Mouse (Mus musculus) liver, postnatal 0 days (tissue): ENCODE measurements around the gene Nek5. TPM values are rescaled to one million over a fixed set of nuclear protein-coding genes. Genes with fewer than 3 reads are reported as not detected.

ENCODE experiments used
- ATAC-seq: fragments of 200-750 bp; cut with Nextera tagmentation; 2 replicates; pipeline ENCODE4 v1.8.0; 2017; ENCODE audit warnings: mild to moderate bottlenecking, moderate library complexity
- DNase-seq: peaks from one replicate; pipeline ENCODE4 v3.0.0-alpha.2; 2016
- H3K27ac ChIP-seq: fragments of 300-500 bp; sonication (generic); 2 replicates; pipeline ENCODE4 v1.5.1; 2014; ENCODE audit warnings: antibody characterized with exemption, moderate library complexity, mild to moderate bottlenecking, low read depth
- H3K27me3 ChIP-seq: fragments of 300-500 bp; sonication (generic); 2 replicates; pipeline ENCODE4 v1.6.1; 2014; ENCODE audit warnings: low read length, control low read depth, mixed read lengths; ENCODE audit not compliant: insufficient read depth
- H3K36me3 ChIP-seq: fragments of 300-500 bp; sonication (generic); replicated peaks from 2 replicates; pipeline ENCODE4 v1.6.1; 2014; ENCODE audit warnings: mild to moderate bottlenecking, control low read depth, low read length, moderate library complexity, mixed read lengths; ENCODE audit not compliant: insufficient read depth
- H3K4me1 ChIP-seq: fragments of 300-500 bp; sonication (generic); 2 replicates; pipeline ENCODE4 v1.6.1; 2014; ENCODE audit warnings: antibody characterized with exemption, mild to moderate bottlenecking, control low read depth; ENCODE audit not compliant: insufficient read depth
- H3K4me2 ChIP-seq: fragments of 300-500 bp; sonication (generic); 2 replicates; pipeline ENCODE4 v1.6.1; 2014; ENCODE audit warnings: low read depth, mild to moderate bottlenecking, low read length, moderate library complexity, mixed read lengths
- H3K4me3 ChIP-seq: fragments of 300-500 bp; sonication (generic); 2 replicates; pipeline ENCODE4 v1.5.1; 2014; ENCODE audit warnings: low read depth, low read length
- H3K9ac ChIP-seq: fragments of 300-500 bp; sonication (generic); replicated peaks from 2 replicates; pipeline ENCODE4 v1.6.1; 2014; ENCODE audit warnings: mild to moderate bottlenecking, moderate library complexity
- H3K9me3 ChIP-seq: fragments of 300-500 bp; sonication (generic); 2 replicates; pipeline ENCODE4 v1.6.1; 2016; ENCODE audit warnings: mild to moderate bottlenecking, control low read depth, low read length, mixed read lengths
- CTCF ChIP-seq: sonication (generic); IDR thresholded peaks from 2 replicates; pipeline ENCODE4 v1.5.1; 2016; ENCODE audit warnings: antibody characterized with exemption, low read depth
- EP300 ChIP-seq: IDR thresholded peaks from 2 replicates; pipeline ENCODE4 v1.6.1; 2016; ENCODE audit warnings: antibody characterized with exemption, low read depth, mild to moderate bottlenecking
- WGBS: fragments of 180-500 bp; shearing (Covaris S2); extraction: QIAGEN DNeasy Blood & Tissue Kit; methylation state at CpG from one replicate; pipeline ENCODE4 v1.1.7; 2014; ENCODE audit not compliant: insufficient replicate concordance; 5-methylcytosine and 5-hydroxymethylcytosine counted together
- polyA plus RNA-seq: library from polyadenylated mRNA; unstranded; fragments of >200 nt; fragmentation: Nextera tagmentation; extraction: Ambion mirVana; gene quantifications from 2 replicates; pipeline ENCODE4 v1.2.1, GENCODE M21; 2015

Nek5 gene
- polyA plus RNA-seq, 1 experiment from 2014 or later: 0.26 TPM

DNA sequence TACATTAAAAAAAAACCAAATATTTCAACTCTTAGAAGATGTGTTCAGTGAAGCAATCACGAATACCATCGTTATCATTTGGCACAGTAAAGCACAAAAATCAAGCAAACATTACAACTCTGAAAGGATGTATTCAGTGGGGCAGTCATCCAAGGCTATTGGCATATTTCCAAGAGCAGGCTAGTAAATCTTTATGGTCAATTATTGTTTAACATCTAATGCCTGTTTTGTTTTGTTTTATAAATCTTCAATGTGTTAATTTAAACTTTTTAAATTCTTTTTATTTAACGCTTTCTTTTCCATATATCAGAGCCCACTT, 25.5 kb upstream of the Nek5 start:
- Histone ChIP-seq H3K9ac (no peak overlapping the region), H3K4me3 (no peak overlapping the region), H3K36me3 (no peaks in the 10 kb centered on the region), H3K4me1 (no peaks in the 10 kb centered on the region), H3K27ac (peak overlapping the region; percentile 60; the same call in 1 of the 2 replicates), H3K27me3 (no peaks in the 10 kb centered on the region), H3K4me2 (no peak overlapping the region), H3K9me3 (no peaks in the 10 kb centered on the region)
- DNase-seq (no peak), ATAC-seq (no peak)
- TF ChIP-seq EP300 (no peak), CTCF (no peak)
- WGBS: 57% methylated on average over 3 of the region's 3 CpGs

DNA sequence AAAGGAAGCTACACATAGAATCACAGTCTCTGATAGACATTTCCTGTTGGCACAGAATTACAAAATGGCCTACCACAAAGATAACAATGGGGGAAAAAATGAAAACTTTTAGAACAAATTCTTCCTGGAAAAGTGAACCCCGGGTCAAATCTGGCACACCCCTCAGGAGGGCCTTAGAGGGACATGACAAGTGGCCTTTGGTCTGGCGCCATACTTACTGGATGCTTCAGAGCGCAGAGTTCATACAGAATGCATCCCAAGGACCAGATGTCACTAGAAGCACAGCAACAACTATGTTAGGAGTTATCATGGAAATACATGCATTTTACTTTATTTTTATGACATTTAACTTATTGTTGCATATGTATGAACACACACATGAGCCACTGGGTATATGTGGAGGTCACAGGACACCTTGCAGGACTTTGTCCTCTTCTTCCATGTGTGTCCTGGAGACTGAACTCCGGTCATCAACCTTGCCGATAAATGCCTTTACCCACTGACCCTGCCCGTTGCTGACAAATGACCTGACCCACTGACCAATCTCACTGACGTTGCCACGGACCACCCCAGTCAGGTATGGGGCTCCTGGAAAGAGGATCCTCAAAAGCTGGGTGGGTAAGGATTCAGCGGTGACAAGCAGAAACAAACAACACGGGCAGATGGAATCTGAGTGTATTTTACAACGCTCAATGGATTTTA, 24.9 kb upstream of the Nek5 start:
- ATAC-seq: peak; percentile 68
- H3K9ac ChIP-seq: no peak overlapping the region
- H3K27ac ChIP-seq: peak overlapping the region; percentile 60; the same call in 1 of the 2 replicates
- no peaks in the 10 kb centered on the region for H3K4me1 ChIP-seq
- peak overlapping the region; percentile 11; the same call in 1 of the 2 replicates for H3K4me2 ChIP-seq
- DNase-seq: no peak
- no peaks in the 10 kb centered on the region for H3K36me3 ChIP-seq
- no peaks in the 10 kb centered on the region for H3K27me3 ChIP-seq
- no peaks in the 10 kb centered on the region for H3K9me3 ChIP-seq
- TF ChIP-seq CTCF (no peak), EP300 (no peak)
- no peak overlapping the region for H3K4me3 ChIP-seq
- WGBS: 77% methylated on average over 11 of the region's 11 CpGs

DNA sequence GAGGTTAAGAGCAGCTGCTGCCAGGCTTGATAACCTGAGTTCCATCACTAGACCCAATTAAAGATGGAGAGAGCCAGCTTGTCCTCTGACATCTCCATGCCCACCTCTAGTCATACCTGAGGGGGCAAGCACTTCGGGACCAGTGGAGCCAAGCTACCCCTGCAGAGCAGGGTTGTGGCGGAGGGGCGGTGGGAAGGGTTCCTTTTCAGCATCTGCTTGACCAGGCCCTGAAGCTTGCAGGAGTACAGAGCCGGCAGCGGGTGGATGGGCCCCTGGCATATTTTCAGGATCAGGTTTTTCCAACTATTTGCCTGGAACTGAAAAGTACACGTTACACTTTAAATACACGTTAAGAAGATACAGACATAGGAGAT, 23.5 kb upstream of the Nek5 start:
- Histone ChIP-seq H3K9ac (no peak overlapping the region), H3K36me3 (no peaks in the 10 kb centered on the region), H3K9me3 (no peaks in the 10 kb centered on the region), H3K27me3 (no peaks in the 10 kb centered on the region), H3K27ac (no peak overlapping the region), H3K4me3 (no peak overlapping the region), H3K4me1 (peaks cover 4% of the 10 kb centered on the region; the same call in 1 of the 2 replicates), H3K4me2 (no peak overlapping the region)
- no peak for TF ChIP-seq CTCF
- TF ChIP-seq EP300: no peak
- no peak for DNase-seq
- 92% methylated on average over 7 of the region's 7 CpGs for WGBS
- no peak for ATAC-seq

DNA sequence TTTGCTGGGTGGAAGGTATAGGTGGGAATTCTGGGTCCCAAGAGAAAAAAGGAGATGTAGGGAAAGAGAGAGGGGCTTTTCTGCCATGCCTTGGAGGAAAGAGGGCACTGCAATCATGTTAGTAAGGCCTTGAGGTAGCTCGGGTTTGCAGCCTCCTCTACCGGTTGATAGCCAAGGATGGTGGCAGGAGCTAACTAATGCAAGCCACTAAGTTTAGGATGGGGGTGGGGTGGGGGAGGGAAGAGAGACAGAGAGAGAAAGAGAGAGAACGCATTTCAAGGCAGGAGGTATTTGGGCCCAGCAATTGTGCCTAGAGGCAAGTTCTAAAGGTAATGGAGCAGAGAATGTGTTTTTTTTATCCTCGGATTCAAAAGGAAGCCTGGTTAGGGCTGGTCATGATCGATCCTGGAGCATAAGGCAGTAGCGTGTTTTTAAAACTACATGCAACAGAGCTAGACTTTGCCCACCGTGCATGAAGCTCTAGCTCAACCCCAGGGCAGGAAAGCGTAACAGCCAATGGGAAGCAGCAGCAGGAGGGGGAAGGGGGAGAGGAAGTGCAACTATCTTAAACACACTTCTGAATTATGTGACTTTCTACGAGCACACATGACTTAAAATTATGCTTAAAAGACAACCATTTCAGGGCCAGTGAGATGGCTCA, 23.0 kb upstream of the Nek5 start:
- H3K36me3 ChIP-seq: no peaks in the 10 kb centered on the region
- no peak overlapping the region for H3K9ac ChIP-seq
- H3K4me1 ChIP-seq: peaks cover 4% of the 10 kb centered on the region; the same call in 1 of the 2 replicates
- no peaks in the 10 kb centered on the region for H3K9me3 ChIP-seq
- H3K4me3 ChIP-seq: no peak overlapping the region
- DNase-seq: no peak
- TF ChIP-seq CTCF (no peak), EP300 (no peak)
- ATAC-seq: peak; percentile 54; the same call in 1 of the 2 replicates
- H3K27me3 ChIP-seq: no peaks in the 10 kb centered on the region
- 65% methylated on average over 9 of the region's 9 CpGs for WGBS
- H3K4me2 ChIP-seq: no peak overlapping the region
- no peak overlapping the region for H3K27ac ChIP-seq

DNA sequence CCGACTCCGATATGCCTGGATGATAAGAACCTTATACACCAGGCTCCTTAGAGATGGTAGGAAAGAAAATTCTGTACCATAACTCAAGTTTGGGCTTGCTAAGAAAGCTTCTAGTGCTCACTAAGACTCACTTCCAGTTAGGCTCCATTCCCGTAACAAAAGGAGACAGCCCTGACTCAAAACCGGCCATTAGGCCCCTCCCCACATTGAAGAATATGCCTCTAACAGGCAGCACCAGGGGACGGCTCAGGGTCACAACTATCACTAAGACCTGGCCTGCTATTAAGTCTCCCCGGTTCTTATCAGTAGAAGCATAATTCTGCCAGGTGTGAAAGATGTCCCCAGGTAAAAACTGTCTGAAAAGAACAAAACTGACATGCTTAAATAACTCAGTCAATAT, 21.0 kb upstream of the Nek5 start:
- ATAC-seq (no peak), DNase-seq (no peak)
- H3K27me3 ChIP-seq: no peaks in the 10 kb centered on the region
- 73% methylated on average over 6 of the region's 6 CpGs for WGBS
- H3K4me2 ChIP-seq: no peak overlapping the region
- TF ChIP-seq EP300 (no peak), CTCF (no peak)
- no peaks in the 10 kb centered on the region for H3K36me3 ChIP-seq
- no peak overlapping the region for H3K27ac ChIP-seq
- H3K4me1 ChIP-seq: peaks cover 4% of the 10 kb centered on the region; the same call in 1 of the 2 replicates
- H3K9ac ChIP-seq: no peak overlapping the region
- no peak overlapping the region for H3K4me3 ChIP-seq
- no peaks in the 10 kb centered on the region for H3K9me3 ChIP-seq

DNA sequence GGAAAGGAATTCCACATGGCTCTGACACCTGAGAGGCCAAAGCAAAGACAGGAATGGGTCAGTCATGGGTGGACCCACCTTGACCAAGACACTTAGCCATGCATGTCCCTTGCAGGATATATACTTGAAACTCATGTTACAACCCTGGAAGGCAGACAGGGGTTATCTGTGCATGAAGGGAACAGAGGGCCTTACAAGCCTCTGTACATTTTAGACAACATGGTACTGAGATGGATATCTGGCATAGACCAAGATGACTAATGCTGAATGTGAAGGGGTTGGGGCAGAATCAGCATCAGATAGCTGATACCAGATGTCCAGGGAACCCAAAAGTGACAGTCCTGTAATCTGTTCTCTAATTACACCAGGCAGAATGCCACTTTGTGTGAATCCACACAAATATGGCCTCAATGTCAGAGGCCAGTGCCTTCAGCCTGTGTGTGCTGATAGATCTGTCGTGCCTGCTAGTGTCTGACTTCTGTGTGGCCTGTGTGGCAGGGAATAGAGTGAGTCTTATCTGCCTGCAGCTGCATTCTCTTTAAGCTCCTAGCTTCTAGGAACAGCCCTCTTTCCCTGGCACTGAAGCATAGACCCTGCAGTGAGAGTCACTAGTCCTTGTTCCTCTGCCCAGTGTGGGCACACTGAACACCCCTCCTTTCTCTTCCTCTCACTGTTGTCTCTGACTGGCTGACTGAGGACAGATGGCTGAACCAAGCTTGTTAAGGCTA, 19.1 kb upstream of the Nek5 start:
- WGBS: 46% methylated on average over 1 of the region's 1 CpGs
- TF ChIP-seq CTCF (no peak), EP300 (no peak)
- peak; percentile 78 for ATAC-seq
- peaks cover 4% of the 10 kb centered on the region; the same call in 1 of the 2 replicates for H3K4me1 ChIP-seq
- H3K27me3 ChIP-seq: no peaks in the 10 kb centered on the region
- H3K36me3 ChIP-seq: no peaks in the 10 kb centered on the region
- DNase-seq: no peak
- peak overlapping the region; percentile 22; the same call in 1 of the 2 replicates for H3K27ac ChIP-seq
- H3K9me3 ChIP-seq: no peaks in the 10 kb centered on the region
- no peak overlapping the region for H3K4me3 ChIP-seq
- no peak overlapping the region; the same call in 1 of the 2 replicates for H3K9ac ChIP-seq
- no peak overlapping the region for H3K4me2 ChIP-seq
